Mouse (Mus musculus): ENCODE measurements around the gene Zfp426. TPM values are rescaled to one million over a fixed set of nuclear protein-coding genes. Genes with fewer than 3 reads are reported as not detected.

Gene Zfp426
- polyA plus RNA-seq, 1 experiment, result 7.7 TPM

DNA sequence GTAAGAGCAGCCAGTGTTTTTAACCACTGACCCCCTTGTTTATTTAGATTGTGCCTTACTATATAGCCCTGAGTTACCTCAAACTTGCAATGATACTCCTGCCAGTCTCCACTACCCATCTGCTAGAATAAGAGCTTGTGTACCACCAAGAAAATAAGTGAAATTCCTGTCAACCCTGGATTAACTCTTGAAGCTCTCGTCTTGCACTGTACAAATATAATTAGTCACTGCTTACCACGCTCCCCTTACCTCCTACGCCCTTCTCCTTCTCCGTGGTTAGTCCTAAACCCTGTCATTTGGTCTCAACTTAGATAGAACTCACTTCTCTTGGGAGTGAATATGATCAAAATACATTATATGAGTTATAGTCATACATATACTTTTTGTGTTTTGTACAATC is 26.2 kb upstream of the Zfp426 start:
- Histone ChIP-seq H3K4me3 (ENCODE audit: control insufficient read depth, insufficient read depth, low read length) (no peak overlapping the region), H3K36me3 (ENCODE audit: control insufficient read depth, insufficient read depth, low read length) (peaks cover 16% of the 10 kb centered on the region; the same call in 1 of the 2 replicates), H3K27me3 (ENCODE audit: control insufficient read depth, insufficient read depth, low read length) (no peaks in the 10 kb centered on the region), H3K27ac (ENCODE audit: control insufficient read depth, insufficient read depth, low read length) (no peak overlapping the region), H3K4me1 (replicated peaks; ENCODE audit: control insufficient read depth, insufficient read depth, low read length) (peaks cover 11% of the 10 kb centered on the region)
- 88% methylated on average over 4 of the region's 4 CpGs for WGBS
- TF ChIP-seq POLR2A (IDR thresholded peaks at IDR 0.05; ENCODE audit: control insufficient read depth, extremely low read depth, insufficient read depth, low read length, poor library complexity) (no peak), CTCF (IDR thresholded peaks at IDR 0.05; ENCODE audit: borderline replicate concordance, control insufficient read depth, extremely low read depth, insufficient read depth, low read length, poor library complexity) (no peak)
- no peak for DNase-seq

GRCm38 (mm10) chr9:20517727-20518126 is 25.2 kb upstream of the Zfp426 start:
- Histone ChIP-seq H3K36me3 (ENCODE audit: control insufficient read depth, insufficient read depth, low read length) (peaks cover 22% of the 10 kb centered on the region), H3K4me3 (ENCODE audit: control insufficient read depth, insufficient read depth, low read length) (no peak overlapping the region), H3K27me3 (ENCODE audit: control insufficient read depth, insufficient read depth, low read length) (no peaks in the 10 kb centered on the region), H3K4me1 (replicated peaks; ENCODE audit: control insufficient read depth, insufficient read depth, low read length) (peaks cover 11% of the 10 kb centered on the region), H3K27ac (ENCODE audit: control insufficient read depth, insufficient read depth, low read length) (no peak overlapping the region)
- TF ChIP-seq POLR2A (IDR thresholded peaks at IDR 0.05; ENCODE audit: control insufficient read depth, extremely low read depth, insufficient read depth, low read length, poor library complexity) (no peak), CTCF (IDR thresholded peaks at IDR 0.05; ENCODE audit: borderline replicate concordance, control insufficient read depth, extremely low read depth, insufficient read depth, low read length, poor library complexity) (no peak)
- 95% methylated on average over 1 of the region's 1 CpGs for WGBS
- DNase-seq, result no peak

DNA sequence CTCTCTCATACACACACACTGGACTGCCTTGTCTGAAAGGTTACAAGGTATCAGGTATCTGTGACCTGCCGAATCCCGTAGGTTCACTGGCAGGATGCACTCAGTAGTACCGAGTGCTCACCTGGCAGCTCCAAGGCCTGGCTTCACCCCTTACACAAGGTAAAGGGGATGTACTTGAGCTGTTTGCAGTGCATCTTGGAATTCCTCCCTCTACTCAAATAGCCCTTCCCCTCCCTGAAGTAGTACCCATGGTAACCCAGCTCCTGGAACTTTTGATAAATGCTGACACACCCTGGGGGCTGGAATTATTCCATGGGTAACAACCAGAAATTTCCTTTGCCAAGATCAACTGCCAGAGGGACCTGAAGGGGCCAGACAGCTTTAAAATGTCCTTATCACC is 21.5 kb upstream of the Zfp426 start:
- DNase-seq, result no peak
- TF ChIP-seq CTCF (IDR thresholded peaks at IDR 0.05; ENCODE audit: borderline replicate concordance, control insufficient read depth, extremely low read depth, insufficient read depth, low read length, poor library complexity), result no peak
- no peak for TF ChIP-seq POLR2A (IDR thresholded peaks at IDR 0.05; ENCODE audit: control insufficient read depth, extremely low read depth, insufficient read depth, low read length, poor library complexity)
- H3K36me3 ChIP-seq (ENCODE audit: control insufficient read depth, insufficient read depth, low read length), result peaks cover 22% of the 10 kb centered on the region
- no peak overlapping the region for H3K27ac ChIP-seq (ENCODE audit: control insufficient read depth, insufficient read depth, low read length)
- 92% methylated on average over 3 of the region's 3 CpGs for WGBS
- peaks cover 1% of the 10 kb centered on the region; the same call in 1 of the 2 replicates for H3K4me1 ChIP-seq (replicated peaks; ENCODE audit: control insufficient read depth, insufficient read depth, low read length)
- no peaks in the 10 kb centered on the region for H3K27me3 ChIP-seq (ENCODE audit: control insufficient read depth, insufficient read depth, low read length)
- H3K4me3 ChIP-seq (ENCODE audit: control insufficient read depth, insufficient read depth, low read length), result no peak overlapping the region

DNA sequence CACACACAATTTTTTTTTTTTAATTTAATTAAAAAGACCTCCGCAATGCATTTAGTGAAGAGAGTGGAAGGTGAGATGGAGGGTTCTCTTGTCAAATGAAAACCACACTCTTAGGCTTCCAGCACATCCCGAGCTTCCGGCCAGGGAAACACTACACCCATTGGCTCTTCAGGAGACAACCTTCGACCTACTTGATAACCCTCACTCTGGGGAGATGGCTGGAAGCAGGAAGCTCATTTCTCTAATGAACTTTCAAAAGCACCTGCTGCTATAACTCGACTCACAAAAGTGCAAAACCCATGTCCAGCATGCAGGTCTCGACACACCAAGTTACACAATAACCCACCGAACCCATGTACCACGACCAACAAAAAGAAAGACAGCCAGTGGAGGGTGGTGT is 20.2 kb upstream of the Zfp426 start:
- H3K27ac ChIP-seq (ENCODE audit: control insufficient read depth, insufficient read depth, low read length), result no peak overlapping the region
- H3K36me3 ChIP-seq (ENCODE audit: control insufficient read depth, insufficient read depth, low read length), result peaks cover 22% of the 10 kb centered on the region
- DNase-seq, result no peak
- 93% methylated on average over 8 of the region's 8 CpGs for WGBS
- no peaks in the 10 kb centered on the region for H3K27me3 ChIP-seq (ENCODE audit: control insufficient read depth, insufficient read depth, low read length)
- TF ChIP-seq POLR2A (IDR thresholded peaks at IDR 0.05; ENCODE audit: control insufficient read depth, extremely low read depth, insufficient read depth, low read length, poor library complexity) (no peak), CTCF (IDR thresholded peaks at IDR 0.05; ENCODE audit: borderline replicate concordance, control insufficient read depth, extremely low read depth, insufficient read depth, low read length, poor library complexity) (no peak)
- H3K4me3 ChIP-seq (ENCODE audit: control insufficient read depth, insufficient read depth, low read length), result no peak overlapping the region
- no peaks in the 10 kb centered on the region for H3K4me1 ChIP-seq (replicated peaks; ENCODE audit: control insufficient read depth, insufficient read depth, low read length)

GRCm38 (mm10) chr9:20511645-20512044 is 19.1 kb upstream of the Zfp426 start:
- 94% methylated on average over 4 of the region's 4 CpGs for WGBS
- no peaks in the 10 kb centered on the region for H3K4me1 ChIP-seq (replicated peaks; ENCODE audit: control insufficient read depth, insufficient read depth, low read length)

GRCm38 (mm10) chr9:20510346-20510745 is 17.8 kb upstream of the Zfp426 start:
- no peak for DNase-seq
- Histone ChIP-seq H3K27ac (ENCODE audit: control insufficient read depth, insufficient read depth, low read length) (no peak overlapping the region), H3K4me3 (ENCODE audit: control insufficient read depth, insufficient read depth, low read length) (no peak overlapping the region), H3K4me1 (replicated peaks; ENCODE audit: control insufficient read depth, insufficient read depth, low read length) (no peaks in the 10 kb centered on the region), H3K36me3 (ENCODE audit: control insufficient read depth, insufficient read depth, low read length) (peaks cover 32% of the 10 kb centered on the region), H3K27me3 (ENCODE audit: control insufficient read depth, insufficient read depth, low read length) (no peaks in the 10 kb centered on the region)
- TF ChIP-seq POLR2A (IDR thresholded peaks at IDR 0.05; ENCODE audit: control insufficient read depth, extremely low read depth, insufficient read depth, low read length, poor library complexity), result no peak
- TF ChIP-seq CTCF (IDR thresholded peaks at IDR 0.05; ENCODE audit: borderline replicate concordance, control insufficient read depth, extremely low read depth, insufficient read depth, low read length, poor library complexity), result no peak
- 86% methylated on average over 1 of the region's 1 CpGs for WGBS

More at GRCm38 (mm10) chr9:20511645-20512044, 19.1 kb upstream of the Zfp426 start:
- Histone ChIP-seq H3K4me3 (ENCODE audit: control insufficient read depth, insufficient read depth, low read length) (no peak overlapping the region), H3K36me3 (ENCODE audit: control insufficient read depth, insufficient read depth, low read length) (peaks cover 25% of the 10 kb centered on the region), H3K27ac (ENCODE audit: control insufficient read depth, insufficient read depth, low read length) (no peak overlapping the region), H3K27me3 (ENCODE audit: control insufficient read depth, insufficient read depth, low read length) (no peaks in the 10 kb centered on the region)
- TF ChIP-seq CTCF (IDR thresholded peaks at IDR 0.05; ENCODE audit: borderline replicate concordance, control insufficient read depth, extremely low read depth, insufficient read depth, low read length, poor library complexity), result no peak
- DNase-seq, result no peak

- no peak for TF ChIP-seq CTCF (IDR thresholded peaks at IDR 0.05; ENCODE audit: borderline replicate concordance, control insufficient read depth, extremely low read depth, insufficient read depth, low read length, poor library complexity)
- no peak for TF ChIP-seq POLR2A (IDR thresholded peaks at IDR 0.05; ENCODE audit: control insufficient read depth, extremely low read depth, insufficient read depth, low read length, poor library complexity)
- Histone ChIP-seq H3K4me1 (replicated peaks; ENCODE audit: control insufficient read depth, insufficient read depth, low read length) (no peaks in the 10 kb centered on the region), H3K27me3 (ENCODE audit: control insufficient read depth, insufficient read depth, low read length) (no peaks in the 10 kb centered on the region), H3K27ac (ENCODE audit: control insufficient read depth, insufficient read depth, low read length) (no peak overlapping the region), H3K36me3 (ENCODE audit: control insufficient read depth, insufficient read depth, low read length) (peaks cover 34% of the 10 kb centered on the region), H3K4me3 (ENCODE audit: control insufficient read depth, insufficient read depth, low read length) (no peak overlapping the region)
- DNase-seq, result no peak
- 100% methylated on average over 3 of the region's 3 CpGs for WGBS
Measured at GRCm38 (mm10) chr9:20509676-20510075, 17.1 kb upstream of the Zfp426 start.
